Mouse (Mus musculus) thymus, postnatal 4 days (tissue): ENCODE data around the gene Nubpl.
"Not testable (repeated sequence)": the region's sequence is repeated elsewhere in the genome, so short reads cannot be mapped to it uniquely, and the experiment has no call there.

ENCODE experiments used
- DNase-seq: peaks from one replicate; pipeline ENCODE4 v3.0.0; 2021

Nubpl gene

GRCm38 (mm10) chr12:52097650-52098070 is at the start of gene Nubpl:
Gene Nubpl (plus strand): TSS chr12:52097737.
- DNase-seq, result peak; percentile 98

- no peak for DNase-seq
Measured at GRCm38 (mm10) chr12:52049324-52049723, 48.2 kb upstream of the Nubpl start.

- DNase-seq, result not testable (repeated sequence)
Measured at GRCm38 (mm10) chr12:52079296-52079695, 18.2 kb upstream of the Nubpl start.

GRCm38 (mm10) chr12:52097049-52097649 is 388 bp upstream of the Nubpl start:
- no peak for DNase-seq

GRCm38 (mm10) chr12:52120276-52120675 is 22.7 kb downstream of the Nubpl start:
- no peak for DNase-seq

- no peak for DNase-seq
Measured at GRCm38 (mm10) chr12:52126407-52126806, 28.9 kb downstream of the Nubpl start.

GRCm38 (mm10) chr12:52129072-52129471 is 31.5 kb downstream of the Nubpl start:
- no peak for DNase-seq

GRCm38 (mm10) chr12:52132256-52132655 is 34.7 kb downstream of the Nubpl start:
- DNase-seq, result no peak

- DNase-seq, result no peak
Measured at GRCm38 (mm10) chr12:52138296-52138695, 40.8 kb downstream of the Nubpl start.

GRCm38 (mm10) chr12:52146639-52147038 is 49.1 kb downstream of the Nubpl start:
- no peak for DNase-seq

GRCm38 (mm10) chr12:52149448-52149847 is 51.9 kb downstream of the Nubpl start:
- DNase-seq, result no peak

- no peak for DNase-seq
Measured at GRCm38 (mm10) chr12:52152071-52152470, 54.5 kb downstream of the Nubpl start.

- no peak for DNase-seq
Measured at GRCm38 (mm10) chr12:52154906-52155305, 57.4 kb downstream of the Nubpl start.

- DNase-seq, result no peak
Measured at GRCm38 (mm10) chr12:52164414-52164813, 66.9 kb downstream of the Nubpl start.

GRCm38 (mm10) chr12:52186205-52186793 is 88.8 kb downstream of the Nubpl start:
- no peak for DNase-seq

GRCm38 (mm10) chr12:52186963-52187590 is 89.5 kb downstream of the Nubpl start:
- no peak for DNase-seq

- DNase-seq, result no peak
Measured at GRCm38 (mm10) chr12:52198471-52198870, 100.9 kb downstream of the Nubpl start.

GRCm38 (mm10) chr12:52209121-52209610 is 111.6 kb downstream of the Nubpl start:
- DNase-seq, result no peak

- no peak for DNase-seq
Measured at GRCm38 (mm10) chr12:52211144-52211543, 113.6 kb downstream of the Nubpl start.

GRCm38 (mm10) chr12:52214837-52215236 is 117.3 kb downstream of the Nubpl start:
- DNase-seq, result no peak

GRCm38 (mm10) chr12:52224954-52225353 is 127.4 kb downstream of the Nubpl start:
- no peak for DNase-seq

- no peak for DNase-seq
Measured at GRCm38 (mm10) chr12:52228746-52229145, 131.2 kb downstream of the Nubpl start.

GRCm38 (mm10) chr12:52231929-52232328 is 134.4 kb downstream of the Nubpl start:
- not testable (repeated sequence) for DNase-seq

- no peak for DNase-seq
Measured at GRCm38 (mm10) chr12:52242712-52243111, 145.2 kb downstream of the Nubpl start.
